Comparison of ENCODE assay signal across 8 mouse cellular contexts in genomic region chr12:76649708-76650687, GRCm38 (mm10).
DNase-seq lines count a peak whose midpoint lies in the region; ATAC-seq and TF ChIP-seq lines count a peak whose summit lies in the region.

No protein-coding gene starts in this region.

- no peak overlapping the region for H3K4me2 ChIP-seq in forebrain, postnatal 0 days (ENCODE audit: low read depth)

- peak; percentile 42 for DNase-seq in NIH3T3 (ENCODE audit: low read depth)
- peak; percentile 82 for DNase-seq in cerebellum, adult 11 months
- DNase-seq in forebrain, postnatal 0 days, result peak; percentile 64
- peak; percentile 70 to 79 for DNase-seq in heart, postnatal 14 days
- DNase-seq in kidney, postnatal 4 days, result peak; percentile 82 to 86
- peak; percentile 75 for DNase-seq in lung, postnatal 14 days
- peak; percentile 70 for DNase-seq in ovary, postnatal 36 days (ENCODE audit: low spot score)
- DNase-seq in thymus, postnatal 36 days, result peak; percentile 62 to 66

- WGBS in forebrain, postnatal 0 days, result 48% methylated on average over 16 of the region's 16 CpGs

- ATAC-seq in forebrain, postnatal 0 days, result peak; percentile 64

- H3K4me1 ChIP-seq in forebrain, postnatal 0 days (ENCODE audit: insufficient read depth), result no peaks in the 10 kb centered on the region

- peak; percentile 82 for TF ChIP-seq CTCF in forebrain, postnatal 0 days (IDR thresholded peaks at IDR 0.05; ENCODE audit: low read depth)

- no peaks in the 10 kb centered on the region for H3K9me3 ChIP-seq in forebrain, postnatal 0 days (ENCODE audit: low read length)

- H3K4me3 ChIP-seq in forebrain, postnatal 0 days (ENCODE audit: low read depth, low read length), result no peak overlapping the region

- no peaks in the 10 kb centered on the region for H3K27me3 ChIP-seq in forebrain, postnatal 0 days (ENCODE audit: insufficient read depth, low read length)

- intact Hi-C loops in heart, postnatal 14 days (cut with DNase I), result loop anchor here (2.0 kb wide), 2 partner anchors 69 to 155 kb away; no protein-coding TSS in a partner anchor

- H3K9ac ChIP-seq in forebrain, postnatal 0 days, result no peak overlapping the region

- no peak overlapping the region for H3K27ac ChIP-seq in forebrain, postnatal 0 days (ENCODE audit: low read depth, low read length)

- H3K36me3 ChIP-seq in forebrain, postnatal 0 days (ENCODE audit: insufficient read depth), result no peaks in the 10 kb centered on the region
